Mouse (Mus musculus) heart, adult 2 months (tissue): ENCODE data around the gene Ppp1r18. TPM values are rescaled to one million over a fixed set of nuclear protein-coding genes. Genes with fewer than 3 reads are reported as not detected.

Experiments used
- DNase-seq, 2 experiments: peaks; one replicate each; pipeline ENCODE4 v3.0.0; 2021
- H3K27ac ChIP-seq: fragments of 200-600 bp; 2 replicates; pipeline ENCODE4 v1.8.1; 2022
- H3K27me3 ChIP-seq: fragments of 200-500 bp; 2 replicates; pipeline ENCODE4 v1.6.1; 2012; ENCODE audit warnings: mild to moderate bottlenecking, low read length, inconsistent platforms, mixed read lengths; ENCODE audit not compliant: control insufficient read depth, insufficient read depth
- H3K36me3 ChIP-seq: fragments of 200-500 bp; 2 replicates; pipeline ENCODE4 v1.6.1; 2012; ENCODE audit warnings: low read length, inconsistent platforms; ENCODE audit not compliant: control insufficient read depth, insufficient read depth
- H3K4me1 ChIP-seq: fragments of 200-500 bp; 2 replicates; pipeline ENCODE4 v1.6.1; 2011; ENCODE audit warnings: low read length; ENCODE audit not compliant: control insufficient read depth, insufficient read depth
- H3K4me3 ChIP-seq: fragments of 200-600 bp; 2 replicates; pipeline ENCODE4 v1.8.1; 2022
- H3K79me2 ChIP-seq: fragments of 200-500 bp; replicated peaks from 2 replicates; pipeline ENCODE4 v1.6.1; 2012; ENCODE audit warnings: mild to moderate bottlenecking, inconsistent platforms, low read length, moderate library complexity, mixed read lengths; ENCODE audit not compliant: control insufficient read depth, insufficient read depth
- H3K9ac ChIP-seq: fragments of 200-500 bp; 2 replicates; pipeline ENCODE4 v1.6.1; 2012; ENCODE audit warnings: low read depth, mild to moderate bottlenecking, control low read depth, inconsistent platforms, low read length, mixed read lengths
- CTCF ChIP-seq: fragments of 200-600 bp; IDR thresholded peaks from 2 replicates; pipeline ENCODE4 v1.8.1; 2022; ENCODE audit warnings: antibody characterized with exemption, mild to moderate bottlenecking, moderate library complexity
- EP300 ChIP-seq: fragments of 200-500 bp; IDR thresholded peaks from 2 replicates; pipeline ENCODE4 v1.6.1; 2011; ENCODE audit warnings: low read depth, low read length, control low read depth; ENCODE audit not compliant: insufficient read depth
- POLR2A ChIP-seq: fragments of 200-500 bp; IDR thresholded peaks from 2 replicates; pipeline ENCODE4 v1.6.1; 2011; ENCODE audit warnings: mild to moderate bottlenecking, low read depth, low read length, control low read depth; ENCODE audit not compliant: insufficient read depth
- WGBS: fragments of 180-500 bp; shearing (Covaris S2); methylation state at CpG from one replicate; pipeline ENCODE4 v1.1.7; 2018; 5-methylcytosine and 5-hydroxymethylcytosine counted together
- intact Hi-C: fragments of 180-260 bp; cut with DNase I; formaldehyde crosslinking; loops from one replicate; pipeline ENCODE4 v1.15.1; 2025
- polyA plus RNA-seq: library from polyadenylated mRNA; depleted of rRNA; stranded (reverse); fragments of >200 nt; gene quantifications from 2 replicates; pipeline ENCODE4 v1.2.3, GENCODE M21; 2012
- total RNA-seq, 2 experiments: library from RNA; stranded (reverse); gene quantifications; 2 replicates each; pipeline ENCODE4 v1.2.3; 2021

The Ppp1r18 gene
- total and polyA plus RNA-seq, 3 experiments: 12.8 to 21.3 (median 18.6) TPM

DNA sequence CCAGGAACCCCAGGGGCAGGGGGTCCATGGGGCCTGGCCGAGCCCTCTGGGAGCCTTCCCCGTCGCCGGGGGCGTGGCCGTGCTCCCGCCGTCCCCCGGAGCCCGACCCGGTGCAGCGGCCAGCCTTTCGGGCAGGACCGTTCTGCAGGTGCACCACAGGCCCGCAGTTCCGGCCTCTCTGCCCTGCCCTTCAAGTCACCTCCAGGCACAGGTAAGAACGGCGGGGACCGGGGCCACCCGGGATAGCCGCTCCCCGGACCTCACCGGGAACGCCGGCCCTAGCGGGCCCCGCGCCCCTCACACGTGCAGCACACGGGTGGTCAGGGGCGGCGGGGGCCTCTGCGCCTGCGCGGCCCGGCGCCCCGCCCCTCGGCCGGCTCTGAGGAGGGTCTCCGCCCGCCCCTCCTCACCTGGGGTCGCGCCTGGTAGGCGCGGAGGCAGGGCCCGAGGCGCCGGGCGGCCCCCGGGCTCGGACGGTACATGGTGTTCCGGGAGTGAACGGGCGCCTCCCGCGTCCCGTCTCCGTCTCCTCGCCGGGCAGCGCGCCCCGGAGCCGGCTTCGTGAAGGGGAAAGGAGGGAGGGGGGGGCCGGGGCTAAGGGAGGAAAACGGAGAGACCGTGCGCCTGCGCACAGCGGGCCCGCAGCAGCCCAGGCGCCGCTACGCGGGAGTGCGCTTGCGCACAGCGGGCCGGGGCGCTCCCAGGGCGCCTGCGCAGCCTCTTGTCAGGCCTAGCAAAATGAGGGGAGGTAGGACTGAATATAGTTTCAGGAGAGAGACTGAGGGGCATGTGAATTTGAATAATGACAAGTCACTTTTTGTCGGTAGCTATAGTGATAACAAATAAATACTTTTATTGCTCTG, 31.6 kb downstream of the Ppp1r18 start, which contains the start of gene 2310061I04Rik:
Gene 2310061I04Rik (minus strand): TSS at position 651 of the 863 bp plus-strand sequence.
- 1% methylated on average over 75 of the region's 86 CpGs for WGBS
- intact Hi-C loops: loop anchor here (1.0 to 2.0 kb wide), 2 partner anchors 17 to 20 kb away; partner anchors contain the start of genes Mrps18b and Ppp1r10
- peak within 1 kb of the TSS; percentile 98 for H3K9ac ChIP-seq
- H3K79me2 ChIP-seq: no peaks in the 10 kb centered on the region
- TF ChIP-seq CTCF (no peak), POLR2A (peak; percentile 17; the same call in 1 of the 2 replicates), EP300 (no peak)
- peaks cover 5% of the 10 kb centered on the region for H3K4me1 ChIP-seq
- peak within 1 kb of the TSS; percentile 95 for H3K4me3 ChIP-seq
- peak within 1 kb of the TSS; percentile 90 for H3K27ac ChIP-seq
- DNase-seq: peak; percentile 94 to 96
- H3K36me3 ChIP-seq: no peaks in the 10 kb centered on the region
- no peaks in the 10 kb centered on the region for H3K27me3 ChIP-seq

DNA sequence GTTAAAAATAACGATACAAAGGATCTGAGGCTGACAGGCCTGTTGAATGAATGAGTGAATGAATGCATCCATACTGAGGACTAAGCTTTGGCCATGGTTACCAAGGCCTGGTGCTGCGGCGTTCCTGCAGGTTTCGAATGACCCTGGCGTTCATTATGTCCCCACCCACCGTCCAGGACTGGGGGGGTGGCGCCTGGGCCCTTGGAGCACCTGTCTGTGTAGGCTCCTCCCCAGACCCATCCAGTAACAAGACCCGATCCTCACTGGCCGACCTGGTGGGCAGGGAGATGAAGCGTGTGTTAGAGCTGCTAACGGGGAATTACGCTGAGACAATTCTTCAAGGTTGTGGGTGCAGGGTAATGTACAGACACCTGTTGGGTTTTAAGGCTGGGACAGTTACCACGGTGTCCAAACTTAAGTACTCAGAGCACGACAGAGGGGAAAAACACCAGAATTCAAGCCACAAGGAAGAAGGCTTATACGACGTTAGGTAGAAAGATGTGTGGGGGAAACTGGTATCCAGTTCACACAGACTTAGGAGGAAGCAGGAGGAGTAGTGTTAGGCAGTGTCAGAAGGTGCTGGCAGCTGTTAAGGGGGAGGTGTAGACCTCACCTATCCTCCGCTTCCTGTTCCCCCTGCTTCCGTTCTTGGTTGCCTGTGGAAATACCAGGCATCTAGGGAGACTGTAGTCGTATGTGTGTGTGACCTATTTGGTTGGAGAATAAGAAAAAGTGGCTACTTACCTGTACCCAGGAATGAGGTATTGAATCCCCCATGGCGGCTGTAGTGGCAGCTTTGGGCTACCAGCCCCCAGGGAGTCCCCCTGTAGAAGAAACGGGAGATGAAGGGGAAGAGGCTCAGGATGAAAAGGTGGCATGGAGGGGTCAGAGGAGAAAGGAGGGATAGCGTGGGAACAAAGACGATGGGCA, 32.5 kb downstream of the Ppp1r18 start:
- DNase-seq: no peak
- WGBS: 42% methylated on average over 23 of the region's 23 CpGs
- intact Hi-C loops: loop anchor here (1.0 to 2.0 kb wide), 2 partner anchors 18 to 19 kb away; partner anchors contain the start of genes Mrps18b and Ppp1r10
- peak overlapping the region; percentile 51 for H3K9ac ChIP-seq
- no peaks in the 10 kb centered on the region for H3K27me3 ChIP-seq
- peaks cover 6% of the 10 kb centered on the region for H3K4me1 ChIP-seq
- H3K36me3 ChIP-seq: no peaks in the 10 kb centered on the region
- no peak for TF ChIP-seq CTCF
- TF ChIP-seq POLR2A: no peak
- TF ChIP-seq EP300: no peak
- H3K79me2 ChIP-seq: no peaks in the 10 kb centered on the region
- H3K27ac ChIP-seq: peak overlapping the region; percentile 90
- H3K4me3 ChIP-seq: peak overlapping the region; percentile 95

DNA sequence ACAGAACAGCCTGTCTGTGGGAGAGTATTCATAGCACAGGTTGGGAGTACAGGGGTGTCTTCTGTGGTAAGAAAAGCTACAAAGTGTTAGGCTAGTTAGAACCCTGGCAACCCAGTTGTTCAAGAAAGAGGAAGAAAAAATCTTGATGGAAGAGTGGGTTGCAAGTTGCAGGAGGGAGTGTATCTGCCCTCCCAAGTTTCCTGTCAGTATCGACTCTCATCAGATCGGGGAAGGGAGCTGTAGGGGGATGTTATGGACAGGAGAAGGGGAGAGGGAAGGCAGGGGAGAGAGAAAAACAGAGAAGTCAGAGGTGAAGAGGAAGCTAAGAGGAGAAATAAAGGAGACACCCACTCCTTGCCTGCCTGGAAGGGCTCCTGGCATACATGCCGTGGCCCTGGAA, 35.2 kb downstream of the Ppp1r18 start:
- TF ChIP-seq POLR2A: no peak
- TF ChIP-seq CTCF: no peak
- no peak for TF ChIP-seq EP300
- 66% methylated on average over 3 of the region's 3 CpGs for WGBS
- no peak for DNase-seq
- Histone ChIP-seq H3K4me1 (peaks cover 7% of the 10 kb centered on the region), H3K4me3 (no peak overlapping the region), H3K27ac (no peak overlapping the region), H3K79me2 (no peaks in the 10 kb centered on the region), H3K27me3 (no peaks in the 10 kb centered on the region), H3K36me3 (no peaks in the 10 kb centered on the region), H3K9ac (no peak overlapping the region)
- intact Hi-C loops: no loop called here

DNA sequence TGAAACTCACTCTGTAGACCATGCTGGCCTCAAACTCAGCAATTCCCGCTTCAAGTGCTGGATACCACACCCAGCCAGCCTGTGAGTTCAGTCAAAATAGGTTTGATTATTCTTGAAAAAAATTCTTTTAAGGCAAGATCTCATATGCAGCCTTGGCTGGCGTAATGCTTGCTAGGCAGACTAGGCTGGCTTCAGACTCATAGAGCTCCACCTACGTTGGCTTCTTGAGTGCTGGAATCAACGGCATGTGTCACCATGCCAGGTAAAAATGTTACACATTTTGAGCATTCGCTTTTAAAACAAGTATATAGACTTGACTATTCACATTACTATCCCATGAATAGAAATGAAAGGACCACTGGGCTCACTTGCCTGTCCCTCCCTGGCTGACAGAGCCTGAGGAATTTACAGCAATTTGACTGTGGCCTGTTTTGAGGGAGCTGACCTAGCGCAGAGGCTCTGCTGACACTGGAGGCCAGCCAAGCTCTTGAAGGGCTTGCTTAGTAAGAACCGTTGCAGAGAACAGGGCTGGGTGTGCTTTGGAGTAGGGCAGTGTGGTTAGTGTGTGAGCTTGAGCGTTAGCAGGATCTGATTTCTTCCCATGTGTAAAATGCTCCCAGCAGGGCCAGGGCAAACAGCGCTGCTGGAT, 38.1 kb downstream of the Ppp1r18 start:
- TF ChIP-seq CTCF: no peak
- TF ChIP-seq EP300: no peak
- TF ChIP-seq POLR2A: no peak
- Histone ChIP-seq H3K36me3 (no peaks in the 10 kb centered on the region), H3K27me3 (no peaks in the 10 kb centered on the region), H3K27ac (peak overlapping the region; percentile 40), H3K9ac (no peak overlapping the region), H3K4me1 (peaks cover 2% of the 10 kb centered on the region; the same call in 1 of the 2 replicates), H3K4me3 (no peak overlapping the region), H3K79me2 (no peaks in the 10 kb centered on the region)
- WGBS: 56% methylated on average over 9 of the region's 9 CpGs
- intact Hi-C loops: no loop called here
- DNase-seq: peak; percentile 51 to 69

DNA sequence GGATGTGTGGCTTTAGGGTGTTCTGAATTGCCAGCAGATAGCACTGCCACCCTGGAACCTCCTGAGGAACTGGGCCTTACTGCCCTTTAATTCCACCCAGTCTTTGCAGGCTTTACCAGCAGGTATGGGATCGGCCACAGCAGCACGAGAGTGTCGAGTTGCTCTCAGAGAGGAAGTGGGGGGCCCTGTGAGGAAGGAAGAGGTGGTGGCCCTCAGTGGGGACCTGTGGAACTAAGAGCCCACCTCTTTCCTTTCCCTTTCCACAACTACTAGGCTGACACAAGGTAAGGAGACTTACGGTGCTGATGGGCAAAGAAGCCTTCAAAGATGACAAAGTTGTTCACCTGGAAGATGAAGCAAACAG, 38.6 kb downstream of the Ppp1r18 start:
- Histone ChIP-seq H3K4me3 (no peak overlapping the region), H3K27ac (peak overlapping the region; percentile 40)
- intact Hi-C loops: no loop called here

More for the DNA sequence above, 38.6 kb downstream of the Ppp1r18 start:
- Histone ChIP-seq H3K79me2 (no peaks in the 10 kb centered on the region), H3K27me3 (no peaks in the 10 kb centered on the region), H3K9ac (no peak overlapping the region), H3K4me1 (peaks cover 2% of the 10 kb centered on the region; the same call in 1 of the 2 replicates), H3K36me3 (no peaks in the 10 kb centered on the region)
- 33% methylated on average over 4 of the region's 4 CpGs for WGBS
- DNase-seq: no peak
- TF ChIP-seq CTCF (no peak), EP300 (no peak), POLR2A (no peak)
